Mouse (Mus musculus): ENCODE measurements around the gene Cib3.

The Cib3 gene

GRCm38 (mm10) chr8:72210710-72211109, 1.9 kb downstream of the Cib3 start:
- no peak for DNase-seq (ENCODE audit: extremely low spot score)

DNA sequence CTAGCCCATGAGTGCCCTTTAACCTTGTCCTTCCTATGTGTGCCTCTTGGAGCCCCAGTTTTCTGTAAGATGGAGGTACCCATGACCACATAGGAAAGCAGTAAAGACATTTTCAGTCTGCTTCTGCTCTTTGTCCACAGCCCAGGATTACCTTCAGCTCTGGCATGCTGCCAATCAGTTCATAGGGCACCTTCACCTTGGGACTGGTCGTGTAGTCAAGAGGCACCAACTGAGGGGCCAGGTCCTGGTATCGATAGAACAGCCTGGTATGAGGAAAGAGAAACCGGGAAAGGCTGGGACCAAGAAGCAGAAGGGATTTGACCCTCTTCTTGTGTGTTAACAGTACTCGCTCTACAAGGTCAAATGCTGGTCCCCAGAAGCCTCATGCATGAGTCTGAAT, 2.4 kb downstream of the Cib3 start:
- DNase-seq (ENCODE audit: extremely low spot score), result no peak

GRCm38 (mm10) chr8:72208582-72208981, 4.1 kb downstream of the Cib3 start:
- DNase-seq (ENCODE audit: extremely low spot score), result no peak

DNA sequence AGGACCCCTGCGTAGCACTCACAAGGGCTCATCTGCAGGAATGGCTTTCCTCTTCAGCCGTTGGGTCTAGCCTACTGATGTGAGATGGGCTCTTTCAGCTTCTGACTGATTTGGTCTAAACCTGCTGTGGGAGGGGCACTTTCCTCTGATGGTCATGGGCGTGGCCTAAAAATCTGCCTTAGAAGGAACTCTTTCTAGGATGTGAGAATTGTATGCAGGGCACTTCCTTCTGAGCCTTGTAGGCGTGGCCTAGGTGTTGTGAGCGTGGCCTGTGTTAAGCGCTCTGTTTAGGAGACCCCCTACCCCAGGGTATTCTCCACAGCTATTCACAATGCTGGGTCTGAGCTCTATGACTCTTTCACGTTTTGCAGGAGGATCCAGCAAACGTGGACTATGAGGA, 14.6 kb downstream of the Cib3 start:
- no peak for DNase-seq (ENCODE audit: extremely low spot score)

DNA sequence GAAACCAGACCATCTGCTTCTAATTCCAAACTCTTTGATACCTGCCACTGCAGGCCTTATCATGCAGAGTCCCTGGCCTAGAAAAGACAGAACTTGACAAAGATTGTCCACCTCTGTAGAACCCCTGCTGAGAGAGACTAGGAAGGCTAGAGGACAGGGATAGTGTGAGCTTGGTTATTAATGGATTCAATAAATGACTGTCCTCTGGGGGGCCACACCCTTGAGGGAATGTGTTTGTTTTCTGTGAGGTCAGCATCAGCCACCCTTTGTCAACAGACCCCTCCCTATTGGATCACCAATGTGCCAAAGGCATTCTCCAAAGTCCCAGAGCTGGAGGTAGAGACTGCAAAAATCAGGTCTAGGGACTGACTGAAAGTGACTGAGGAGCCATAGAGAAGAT, 20.6 kb downstream of the Cib3 start:
- DNase-seq (ENCODE audit: extremely low spot score), result no peak

- no peak for DNase-seq (ENCODE audit: extremely low spot score)
Observed at GRCm38 (mm10) chr8:72190215-72190539, 22.5 kb downstream of the Cib3 start.

GRCm38 (mm10) chr8:72189417-72190214, 23.0 kb downstream of the Cib3 start, which contains the start of gene Hsh2d:
Gene Hsh2d, plus strand, starts transcription at chr8:72189638.
- DNase-seq (ENCODE audit: extremely low spot score), result no peak

DNA sequence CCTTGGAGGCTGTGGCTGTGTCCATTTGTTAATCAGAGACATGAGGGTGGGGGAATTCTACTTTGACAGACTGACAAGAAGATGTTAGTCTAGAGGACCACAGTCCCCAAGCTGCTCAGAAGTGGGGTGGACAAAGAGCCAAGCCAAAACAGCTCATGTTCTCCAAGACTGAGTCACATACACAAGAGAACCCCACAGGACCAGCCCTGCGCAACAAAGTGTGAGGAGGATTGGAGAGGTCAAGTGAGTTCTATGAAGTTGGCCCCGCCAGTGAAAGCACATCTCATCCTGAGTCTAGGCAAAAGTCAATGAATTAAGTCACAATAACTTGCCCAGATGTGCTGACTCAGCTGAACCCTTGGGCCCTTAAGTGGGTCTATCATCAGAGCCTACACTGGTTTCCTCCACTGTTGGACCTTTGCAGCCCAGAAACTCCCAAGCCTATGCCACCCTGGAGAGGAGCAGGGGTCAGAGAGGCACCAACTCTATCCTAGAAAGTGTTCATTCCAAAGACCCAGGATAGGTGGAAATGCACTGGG, 24.8 kb downstream of the Cib3 start:
- DNase-seq (ENCODE audit: extremely low spot score), result no peak

GRCm38 (mm10) chr8:72183554-72184202, 29.0 kb downstream of the Cib3 start:
- DNase-seq (ENCODE audit: extremely low spot score), result no peak

- DNase-seq (ENCODE audit: extremely low spot score), result peak; percentile 67
Observed at GRCm38 (mm10) chr8:72177346-72177925, 35.2 kb downstream of the Cib3 start.

DNA sequence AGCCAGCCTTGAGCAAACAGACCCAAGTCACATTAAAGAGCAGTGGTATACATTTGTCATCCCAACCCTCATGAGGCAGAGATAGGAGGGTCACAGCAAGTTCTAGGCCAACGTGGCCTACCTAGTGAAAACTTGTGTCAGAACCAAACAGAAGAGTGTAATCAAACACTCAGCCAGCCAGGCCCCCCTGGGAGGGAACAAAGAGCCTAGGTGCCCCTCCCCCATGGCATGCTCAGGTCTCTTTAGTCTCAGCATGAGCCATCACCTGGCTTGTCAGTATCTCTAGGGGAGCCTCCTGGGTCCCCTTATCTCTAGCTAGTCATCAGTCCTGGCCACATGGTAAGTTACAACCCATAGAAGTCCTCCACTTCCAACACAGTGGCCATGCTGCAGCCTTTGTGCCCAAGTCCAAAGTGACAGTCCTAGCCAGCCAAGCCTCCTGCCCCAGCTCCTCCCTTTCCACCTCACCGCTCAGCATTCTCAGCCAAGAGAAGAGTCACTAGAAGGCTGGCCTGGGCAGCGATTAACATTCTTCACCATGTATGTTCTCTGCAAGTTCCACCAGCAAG, 42.9 kb downstream of the Cib3 start:
- DNase-seq (ENCODE audit: extremely low spot score), result no peak

DNA sequence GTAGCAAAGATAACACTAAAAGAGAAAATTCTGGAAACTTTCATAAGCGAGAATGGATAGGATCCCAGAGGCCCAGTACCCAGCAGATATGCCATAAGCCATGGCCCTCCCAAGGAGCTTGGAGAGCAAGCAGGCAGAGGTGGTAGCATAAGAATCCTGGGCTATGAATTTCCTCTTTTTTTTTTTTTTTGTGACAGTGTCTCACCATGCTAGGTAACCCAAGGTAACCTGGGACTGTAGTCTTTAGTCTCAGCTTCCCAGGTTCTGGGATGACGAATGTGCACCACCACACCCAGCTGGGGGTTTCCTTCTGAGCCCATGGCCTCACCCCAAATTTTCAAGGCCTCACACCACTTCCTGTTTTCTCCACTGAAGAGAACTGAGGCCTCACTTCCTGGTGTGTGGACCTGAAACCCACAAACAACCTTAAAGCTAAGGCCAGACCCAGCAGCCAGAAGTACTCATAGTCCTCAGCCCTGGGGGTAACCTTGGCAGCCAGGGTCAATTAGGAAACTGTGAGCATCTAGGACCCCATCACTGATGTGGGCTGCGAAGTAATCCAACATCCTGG, 43.5 kb downstream of the Cib3 start:
- DNase-seq (ENCODE audit: extremely low spot score), result no peak

- no peak for DNase-seq (ENCODE audit: extremely low spot score)
Observed at GRCm38 (mm10) chr8:72162821-72163220, 49.8 kb downstream of the Cib3 start.

GRCm38 (mm10) chr8:72160707-72161697, 51.6 kb downstream of the Cib3 start, which contains the start of gene Rab8a:
Gene Rab8a, plus strand, starts transcription at chr8:72161200.
- peak; percentile 99 for DNase-seq (ENCODE audit: extremely low spot score)

- no peak for DNase-seq (ENCODE audit: extremely low spot score)
Observed at GRCm38 (mm10) chr8:72160007-72160406, 52.6 kb downstream of the Cib3 start.

- no peak for DNase-seq (ENCODE audit: extremely low spot score)
Observed at GRCm38 (mm10) chr8:72158726-72159125, 53.9 kb downstream of the Cib3 start.

DNA sequence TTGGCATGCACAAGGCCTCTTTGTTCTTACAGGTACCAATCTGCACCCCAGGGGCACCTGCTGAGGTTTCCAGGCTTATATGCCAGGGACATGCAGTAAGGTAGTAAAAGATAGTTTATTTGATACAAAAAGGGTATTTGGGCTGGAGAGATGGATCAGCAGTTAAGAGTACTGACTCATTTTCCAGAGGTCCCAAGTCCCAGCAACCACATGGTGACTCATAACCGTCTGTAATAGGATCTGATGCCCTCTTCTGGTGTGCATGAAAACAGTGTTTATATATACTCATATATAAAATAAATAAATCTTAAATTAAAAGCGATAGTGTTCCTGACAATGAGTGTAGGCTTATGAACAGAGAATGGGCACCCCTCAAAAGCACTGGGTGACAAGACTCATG, 54.5 kb downstream of the Cib3 start:
- DNase-seq (ENCODE audit: extremely low spot score), result no peak
